Mouse (Mus musculus): ENCODE measurements around the gene Prkg1.
A peak's percentile ranks its signal among the peaks of the same experiment; 100 is the strongest.

The Prkg1 gene

GRCm38 (mm10) chr19:31621716-31622115, 143.1 kb downstream of the Prkg1 start:
- DNase-seq: no peak

GRCm38 (mm10) chr19:31616830-31617229, 148.0 kb downstream of the Prkg1 start:
- no peak for DNase-seq

- no peak for DNase-seq
Observed at GRCm38 (mm10) chr19:31616159-31616558, 148.7 kb downstream of the Prkg1 start.

GRCm38 (mm10) chr19:31613146-31613545, 151.7 kb downstream of the Prkg1 start:
- no peak for DNase-seq

- DNase-seq: no peak
Observed at GRCm38 (mm10) chr19:31602578-31602977, 162.3 kb downstream of the Prkg1 start.

- no peak for DNase-seq
Observed at GRCm38 (mm10) chr19:31594011-31594410, 170.8 kb downstream of the Prkg1 start.

GRCm38 (mm10) chr19:31590701-31591100, 174.1 kb downstream of the Prkg1 start:
- DNase-seq: no peak

GRCm38 (mm10) chr19:31577092-31577491, 187.7 kb downstream of the Prkg1 start:
- DNase-seq: no peak

GRCm38 (mm10) chr19:31564329-31564728, 200.5 kb downstream of the Prkg1 start:
- no peak for DNase-seq

- no peak for DNase-seq
Observed at GRCm38 (mm10) chr19:31546063-31546462, 218.8 kb downstream of the Prkg1 start.

GRCm38 (mm10) chr19:31531249-31531740, 233.5 kb downstream of the Prkg1 start:
- peak; percentile 25 for DNase-seq

GRCm38 (mm10) chr19:31530616-31531015, 234.2 kb downstream of the Prkg1 start:
- DNase-seq: peak; percentile 37

- DNase-seq: no peak
Observed at GRCm38 (mm10) chr19:31529890-31530289, 234.9 kb downstream of the Prkg1 start.

- DNase-seq: no peak
Observed at GRCm38 (mm10) chr19:31514490-31514889, 250.3 kb downstream of the Prkg1 start.

GRCm38 (mm10) chr19:31507831-31508230, 257.0 kb downstream of the Prkg1 start:
- DNase-seq: no peak

GRCm38 (mm10) chr19:31506296-31506695, 258.5 kb downstream of the Prkg1 start:
- DNase-seq: no peak

- no peak for DNase-seq
Observed at GRCm38 (mm10) chr19:31505041-31505440, 259.8 kb downstream of the Prkg1 start.

- no peak for DNase-seq
Observed at GRCm38 (mm10) chr19:31497386-31497785, 267.4 kb downstream of the Prkg1 start.

GRCm38 (mm10) chr19:31489606-31490005, 275.2 kb downstream of the Prkg1 start:
- no peak for DNase-seq

- no peak for DNase-seq
Observed at GRCm38 (mm10) chr19:31471766-31472165, 293.1 kb downstream of the Prkg1 start.

GRCm38 (mm10) chr19:31460188-31460587, 304.6 kb downstream of the Prkg1 start:
- DNase-seq: no peak

GRCm38 (mm10) chr19:31444101-31444500, 320.7 kb downstream of the Prkg1 start:
- no peak for DNase-seq

- DNase-seq: no peak
Observed at GRCm38 (mm10) chr19:31442311-31442710, 322.5 kb downstream of the Prkg1 start.

GRCm38 (mm10) chr19:31433446-31433845, 331.4 kb downstream of the Prkg1 start:
- no peak for DNase-seq

- DNase-seq: no peak
Observed at GRCm38 (mm10) chr19:31431411-31431810, 333.4 kb downstream of the Prkg1 start.

- DNase-seq: no peak
Observed at GRCm38 (mm10) chr19:31426142-31426541, 338.7 kb downstream of the Prkg1 start.
